Mouse (Mus musculus) adipocyte (in vitro differentiated cells): Measurements from ENCODE around the gene Neurl1a.

Experiments
- DNase-seq: peaks from one replicate; pipeline ENCODE4 v3.0.0-alpha.2; 2016; ENCODE audit warnings: low spot score

Gene Neurl1a

DNA sequence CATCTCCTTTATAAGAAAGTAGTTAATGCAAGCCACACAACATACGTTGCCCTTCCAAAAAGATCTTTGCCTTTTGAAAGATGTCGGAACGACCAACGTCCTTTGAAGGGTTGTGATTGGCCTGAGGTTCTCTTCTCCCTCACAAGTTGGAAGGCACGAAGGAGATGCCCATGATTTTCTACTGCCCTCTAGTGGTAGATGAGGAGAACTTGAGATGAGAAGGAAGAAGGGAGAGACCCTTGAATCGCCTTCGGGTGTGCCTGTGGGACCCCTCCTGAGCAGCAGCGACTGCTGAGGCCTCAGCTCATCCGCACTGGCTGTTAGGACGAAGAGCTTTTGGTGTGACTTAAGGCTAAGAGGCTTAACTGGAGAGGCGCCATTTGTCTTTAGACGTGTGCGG lies 10.4 kb upstream of the Neurl1a start:
- peak; percentile 66 for DNase-seq

DNA sequence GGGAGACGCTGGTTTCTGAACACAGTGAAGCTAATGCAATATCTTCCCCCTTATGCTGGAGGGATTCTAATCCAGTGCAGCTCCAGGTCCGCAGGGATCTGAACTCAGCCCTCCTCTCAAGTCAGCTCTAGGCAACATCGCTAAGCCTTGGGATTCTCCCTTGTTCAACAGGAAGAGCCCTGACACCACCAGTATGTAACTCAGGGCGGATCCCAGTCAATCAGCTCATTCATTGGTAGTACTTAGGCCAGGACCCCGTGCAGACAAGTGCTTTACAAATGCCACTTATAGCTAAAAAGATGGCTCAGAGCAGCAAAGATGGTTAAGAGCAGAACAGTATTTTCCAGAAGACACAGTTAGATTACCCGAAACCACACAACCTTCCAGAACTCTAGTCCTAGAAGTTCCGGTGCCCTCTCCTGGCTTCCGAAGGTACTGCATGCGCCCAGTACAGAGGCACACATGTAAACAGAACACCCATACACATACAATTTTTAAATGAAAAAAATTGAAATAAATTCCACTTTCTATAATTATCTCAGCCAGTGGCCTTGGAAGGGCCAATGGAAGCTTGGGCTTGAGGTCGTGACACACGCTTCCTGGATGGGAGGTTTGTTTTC lies 9.7 kb upstream of the Neurl1a start:
- DNase-seq = peak; percentile 89

DNA sequence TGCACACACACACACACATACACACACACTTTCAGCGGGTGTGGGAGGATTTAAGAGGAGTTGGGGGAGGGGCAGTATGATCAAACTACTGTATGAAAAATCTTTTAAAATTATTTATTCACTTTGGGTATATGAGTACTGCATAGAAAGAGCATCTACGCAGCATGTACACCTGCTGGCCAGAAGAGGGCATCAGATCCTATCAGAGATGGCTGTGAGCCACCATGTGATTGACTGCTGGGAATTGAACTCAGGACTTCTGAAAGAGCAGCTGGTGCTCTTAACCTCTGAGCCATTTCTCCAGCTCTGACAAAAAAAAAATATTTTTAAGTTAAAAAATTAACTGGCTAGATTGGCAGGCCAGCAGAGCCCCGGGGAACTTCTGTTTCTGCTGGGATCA lies 4.1 kb upstream of the Neurl1a start:
- peak; percentile 80 for DNase-seq

DNA sequence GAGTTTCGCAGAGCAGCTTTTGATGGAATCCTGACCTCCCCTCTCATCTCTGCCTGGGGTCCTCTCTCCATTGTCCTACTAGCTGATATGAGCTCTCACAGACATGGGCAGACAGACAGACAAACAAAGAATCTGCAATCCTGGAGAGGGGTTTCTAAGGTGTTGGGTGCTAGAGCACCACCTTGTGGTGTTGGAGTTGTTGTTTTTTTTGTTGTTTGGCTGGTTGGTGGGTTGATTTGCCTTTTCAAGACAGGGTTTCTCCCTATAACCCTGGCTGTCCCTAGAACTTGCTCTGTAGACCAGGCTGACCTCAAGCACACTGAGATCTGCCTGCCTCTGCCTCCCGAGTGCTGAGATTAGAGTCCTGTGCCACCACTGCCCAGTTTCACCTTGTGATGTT lies 3.1 kb upstream of the Neurl1a start:
- DNase-seq = no peak

DNA sequence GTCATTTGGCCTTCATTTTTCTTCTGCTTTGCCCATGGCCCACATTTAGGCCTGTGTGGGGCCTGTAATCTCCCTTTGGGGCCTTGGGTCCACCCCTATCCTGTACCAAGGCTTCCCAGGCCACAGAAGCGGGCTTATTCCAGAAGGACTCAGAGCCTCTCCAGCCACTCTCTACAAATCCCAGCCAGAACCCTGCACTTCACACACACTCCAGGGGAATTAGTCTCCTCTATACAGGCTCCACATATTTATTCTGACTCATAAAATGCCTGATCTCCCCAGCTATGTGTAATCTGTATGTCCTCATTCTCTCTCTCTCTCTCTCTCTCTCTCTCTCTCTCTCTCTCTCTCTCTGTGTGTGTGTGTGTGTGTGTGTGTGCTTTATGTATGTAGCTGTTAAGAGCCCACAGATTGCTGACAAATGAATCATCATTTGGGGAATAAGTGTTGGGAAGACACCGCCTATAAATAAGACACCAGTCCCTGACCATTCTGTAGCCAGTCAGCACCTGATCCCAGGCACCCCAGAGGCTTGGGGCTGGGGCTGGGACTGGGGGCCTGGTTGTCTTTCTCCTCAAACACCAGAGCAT lies 1.6 kb upstream of the Neurl1a start:
- peak; percentile 28 for DNase-seq

DNA sequence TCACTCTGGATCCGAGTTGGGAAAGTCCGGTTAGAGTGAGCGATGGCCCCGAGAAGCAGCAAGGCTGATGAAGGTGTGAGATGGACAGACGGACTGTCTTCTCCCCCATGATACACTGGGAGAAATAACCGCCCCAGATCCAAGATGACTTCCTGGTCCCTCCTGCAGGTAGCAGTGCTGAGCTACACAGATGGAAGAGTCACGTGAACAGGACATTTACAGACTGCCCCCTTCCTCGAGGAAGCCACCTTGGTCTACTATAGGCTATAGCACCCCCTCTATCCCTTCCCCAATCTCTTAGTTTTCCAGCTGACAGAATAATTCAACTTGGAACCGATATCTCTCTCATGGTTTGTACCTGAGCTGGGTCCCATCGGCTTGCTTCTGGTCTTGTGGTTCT lies 619 bp upstream of the Neurl1a start:
- no peak for DNase-seq

DNA sequence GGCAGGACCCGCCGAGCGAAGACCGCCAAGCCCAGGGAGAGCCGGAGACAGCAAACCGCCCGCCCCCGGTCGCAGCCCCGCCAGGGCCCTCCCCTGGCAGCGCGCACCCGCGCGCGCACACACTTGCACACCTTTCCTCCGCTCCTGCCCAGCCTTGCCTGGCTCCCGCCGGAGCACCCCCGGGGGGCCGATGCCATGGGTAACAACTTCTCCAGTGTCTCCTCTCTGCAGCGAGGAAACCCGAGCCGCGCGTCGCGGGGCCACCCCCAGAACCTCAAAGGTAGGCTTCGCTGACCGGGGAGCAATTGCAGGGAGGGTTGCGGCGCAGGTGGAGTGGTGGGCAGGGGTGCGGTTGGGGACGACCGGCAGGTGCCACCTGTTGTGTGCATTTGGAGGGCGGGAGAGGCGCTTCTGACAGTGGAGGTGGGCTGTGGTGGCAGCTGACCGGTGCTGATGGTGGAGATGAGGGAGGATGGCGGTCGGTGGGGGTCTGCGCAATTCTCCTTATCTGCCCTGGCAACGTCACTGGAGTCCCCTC lies 721 bp downstream of the Neurl1a start:
- DNase-seq = no peak

DNA sequence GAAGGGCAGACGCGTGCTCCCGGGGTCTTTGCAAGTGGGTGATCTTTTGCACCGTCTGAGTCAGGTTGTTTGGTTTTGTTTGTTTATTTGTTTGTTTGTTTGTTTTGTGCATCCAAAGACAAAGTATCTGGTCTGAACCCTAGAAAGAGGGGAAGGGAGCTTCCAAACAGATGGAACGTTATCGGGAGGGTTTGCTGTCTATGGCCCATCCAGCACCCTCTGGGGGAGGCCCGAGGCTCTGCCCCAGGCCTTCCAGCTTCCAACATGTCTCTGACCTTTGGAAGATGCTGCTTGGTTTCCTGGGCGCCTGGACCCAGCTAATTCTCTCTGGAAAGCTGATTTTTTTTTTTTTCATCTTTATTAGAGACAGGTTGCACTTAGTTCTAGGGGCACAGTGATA lies 1.4 kb downstream of the Neurl1a start:
- DNase-seq = no peak

DNA sequence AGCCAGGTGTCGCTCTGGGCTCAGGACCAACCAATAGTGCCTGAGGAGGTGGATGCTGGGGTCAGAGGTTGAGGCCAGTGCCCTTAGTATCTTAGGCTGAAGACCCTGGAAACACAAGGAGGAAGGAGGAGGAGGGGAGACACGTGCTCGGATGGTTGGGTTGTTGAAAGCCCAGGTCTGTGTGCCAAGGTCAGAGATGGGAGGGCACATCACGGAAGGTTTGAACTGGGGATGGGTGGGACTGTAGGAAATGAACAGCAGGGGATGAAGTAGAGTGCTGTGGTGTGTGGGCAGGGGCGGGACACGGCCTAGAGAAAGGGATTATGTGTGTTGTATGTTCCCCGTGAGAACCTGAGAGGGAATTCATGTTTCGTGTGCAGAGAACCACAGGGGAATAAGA lies 5.6 kb downstream of the Neurl1a start:
- no peak for DNase-seq

DNA sequence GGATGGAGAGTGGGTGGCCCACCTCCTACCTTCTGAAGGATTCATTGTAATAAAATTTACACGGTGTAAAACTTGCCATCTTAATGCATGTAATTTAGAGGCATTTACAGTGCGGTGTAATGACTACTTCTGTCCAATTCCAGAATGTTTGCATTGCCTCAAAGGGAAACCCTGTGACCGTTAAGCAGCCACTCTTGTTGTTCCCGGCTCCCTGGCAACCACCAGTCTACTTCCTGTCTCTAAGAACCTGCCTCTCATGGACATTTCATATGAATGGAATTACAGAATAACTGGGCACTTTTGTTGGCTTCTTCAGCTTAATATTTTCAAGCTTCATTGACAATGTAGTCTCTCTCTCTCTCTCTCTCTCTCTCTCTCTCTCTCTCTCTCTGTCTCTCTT lies 6.1 kb downstream of the Neurl1a start:
- DNase-seq = no peak

DNA sequence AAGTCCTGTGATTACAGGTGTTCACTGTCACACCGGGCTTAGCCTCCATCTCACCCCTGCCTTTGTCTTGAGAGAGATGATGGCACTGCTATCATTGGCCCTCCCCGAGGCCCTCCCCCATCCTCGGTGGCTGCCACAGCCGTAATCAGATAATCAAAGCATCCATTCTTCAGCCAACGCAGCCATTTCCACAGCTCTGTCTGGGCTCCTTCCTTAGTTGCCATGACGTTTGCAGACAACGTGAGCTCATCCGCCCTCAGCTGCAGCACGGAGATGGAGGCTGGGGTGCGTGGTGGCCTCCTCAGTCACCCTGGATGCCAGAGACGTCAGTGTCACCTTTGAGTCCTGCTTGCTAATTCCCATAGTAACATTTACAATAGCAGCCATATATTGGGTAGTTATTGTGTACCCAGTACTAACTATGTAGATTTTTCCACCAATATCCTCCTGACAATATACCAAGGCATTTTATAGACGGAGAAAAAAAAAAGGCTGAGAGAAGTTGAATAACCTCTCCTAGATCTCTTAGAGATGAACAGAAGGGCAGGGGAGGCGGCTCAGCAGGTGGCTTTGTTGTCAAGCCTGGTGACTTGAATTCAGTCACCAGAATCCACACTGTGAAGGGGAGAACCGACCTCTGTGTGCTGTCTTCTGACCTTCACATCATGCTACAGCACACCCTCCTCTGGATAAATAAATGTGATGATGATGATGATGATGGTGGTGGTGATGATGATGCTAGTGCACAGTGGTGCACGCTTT lies 8.1 kb downstream of the Neurl1a start:
- no peak for DNase-seq

DNA sequence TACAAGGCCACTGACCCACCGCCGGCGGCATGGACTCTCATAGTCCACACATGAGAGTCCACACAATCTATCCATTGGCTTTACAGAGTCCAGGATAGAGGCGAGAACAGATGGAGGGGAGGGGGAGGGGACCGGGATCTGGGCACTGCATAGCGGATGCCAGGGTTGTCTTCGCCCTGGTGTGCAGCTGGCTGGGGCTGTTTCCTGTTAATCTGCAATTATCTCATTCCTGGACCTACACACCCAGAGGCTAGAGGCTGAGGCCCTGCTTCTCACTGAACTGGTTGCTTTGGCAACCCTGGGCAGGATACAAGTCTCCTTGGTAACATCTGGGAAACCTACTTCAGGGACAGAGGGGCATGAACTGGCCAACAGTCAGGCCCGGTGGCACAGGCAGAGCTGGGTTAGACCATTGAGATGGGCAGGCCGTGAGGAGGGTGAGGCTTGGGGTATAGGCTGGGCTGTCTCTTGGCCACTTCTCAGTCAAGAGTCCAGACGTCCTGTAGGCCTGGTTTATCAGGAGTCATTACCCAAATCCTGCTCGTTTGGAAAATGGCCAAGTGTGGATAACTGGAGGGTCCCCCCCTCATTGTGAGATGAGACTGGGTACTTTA lies 10.0 kb downstream of the Neurl1a start:
- DNase-seq = no peak

DNA sequence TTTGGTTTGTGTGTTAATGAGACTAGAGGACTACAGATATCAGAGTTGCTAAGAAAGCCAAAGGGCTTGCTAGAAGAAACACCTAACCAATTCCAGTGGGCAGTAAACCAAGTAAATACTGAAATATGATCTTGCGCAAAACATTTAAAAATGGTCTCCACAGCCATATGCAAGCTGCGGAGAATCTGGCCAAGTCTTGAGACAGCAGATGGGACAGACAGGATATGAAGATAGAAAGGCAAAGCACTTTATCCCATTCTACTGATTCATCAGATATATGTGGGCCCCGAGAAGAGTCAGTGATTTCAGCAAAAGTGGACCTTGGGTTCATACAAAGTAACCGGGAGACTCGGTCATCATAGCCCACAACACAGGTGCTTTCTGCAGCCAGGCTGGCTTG lies 13.5 kb downstream of the Neurl1a start:
- no peak for DNase-seq

DNA sequence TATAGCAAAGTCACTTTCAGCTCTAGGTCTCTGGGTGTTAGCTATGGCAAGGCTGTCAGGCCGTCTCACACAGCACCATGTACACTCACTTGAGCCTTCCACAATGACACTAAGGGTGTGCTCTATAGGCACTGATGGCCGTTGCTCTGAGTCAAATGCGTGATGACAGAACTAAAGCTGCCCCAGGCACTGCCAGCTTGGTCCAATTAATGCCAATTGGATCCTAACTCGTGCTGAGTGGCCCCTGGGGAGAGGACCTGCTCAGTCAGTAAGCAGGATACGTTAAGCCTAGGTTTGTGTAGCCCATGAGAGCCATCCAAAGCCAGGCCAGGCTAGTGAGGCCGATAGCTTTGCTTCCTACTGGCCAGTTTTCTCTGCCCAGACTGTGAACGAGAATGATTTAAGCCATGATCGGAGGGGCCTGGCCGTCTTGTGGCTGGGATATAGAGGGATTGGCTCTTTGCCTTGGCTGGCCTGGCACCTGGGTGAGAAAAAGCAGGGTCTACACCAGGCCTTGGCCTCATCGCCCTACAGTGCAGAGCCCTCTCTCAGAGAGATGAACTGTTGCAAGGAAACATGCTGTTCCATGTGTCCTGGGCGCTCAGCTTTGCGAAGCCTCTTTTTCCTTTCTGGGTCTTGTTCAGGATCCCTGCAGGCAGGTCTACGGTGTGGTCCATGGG lies 20.2 kb downstream of the Neurl1a start:
- no peak for DNase-seq

DNA sequence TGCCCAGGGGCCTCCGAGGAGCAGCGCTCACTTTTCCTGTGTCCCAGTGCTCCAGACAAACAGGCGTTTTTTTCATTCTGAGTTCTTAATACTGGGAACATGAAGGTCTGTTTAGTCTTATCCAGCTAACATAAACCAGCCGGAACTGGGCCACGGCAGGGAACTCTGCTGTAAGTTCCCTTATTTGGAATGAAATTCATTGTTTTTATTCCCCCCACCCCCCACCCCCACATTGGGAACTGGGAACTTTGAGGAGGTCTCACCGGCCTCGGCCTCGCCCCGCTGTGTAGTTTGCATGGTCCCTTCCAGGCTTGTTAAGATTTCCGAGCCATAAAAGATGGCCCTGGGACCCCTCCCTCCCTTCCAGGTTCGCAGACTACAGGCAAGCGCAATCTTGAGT lies 23.4 kb downstream of the Neurl1a start:
- no peak for DNase-seq

DNA sequence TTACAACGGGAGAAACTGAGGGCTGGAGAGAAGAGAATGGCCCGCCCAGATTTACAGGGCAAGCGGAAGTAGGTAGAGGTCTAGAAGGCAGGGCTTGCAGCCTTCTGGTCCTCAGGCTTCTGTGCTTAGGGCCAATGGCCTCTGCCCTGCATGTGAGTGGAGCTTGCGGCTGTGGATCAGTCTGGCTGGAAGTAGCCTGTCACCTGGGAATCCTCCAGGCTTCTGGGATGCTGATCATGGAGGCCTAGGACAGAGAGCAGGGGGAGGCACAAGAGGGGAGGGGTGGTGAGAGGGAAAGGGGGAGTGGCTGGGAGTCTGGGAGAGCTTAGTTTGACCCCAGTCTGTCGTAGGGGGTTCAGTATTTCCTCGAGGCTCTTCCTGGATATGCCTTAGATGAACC lies 23.8 kb downstream of the Neurl1a start:
- no peak for DNase-seq

DNA sequence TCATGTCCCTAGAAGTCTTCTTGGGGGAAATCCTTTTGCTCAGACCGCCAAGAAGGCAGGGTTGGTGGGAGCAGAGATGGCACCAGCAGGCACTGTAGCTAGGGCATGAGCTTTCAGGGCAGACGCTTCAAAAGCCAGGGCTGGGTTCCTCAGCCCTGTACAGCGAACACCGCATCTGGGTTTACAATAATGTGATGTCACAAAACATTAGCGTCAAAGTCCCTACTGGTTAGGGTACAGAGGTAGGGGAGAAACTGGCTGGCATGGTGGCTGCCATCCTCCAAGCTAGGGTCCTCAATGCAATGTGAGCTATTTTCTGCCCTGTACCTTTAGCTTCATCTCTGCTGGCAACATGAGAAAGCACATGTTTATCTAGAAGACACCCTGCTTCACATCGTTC lies 24.4 kb downstream of the Neurl1a start:
- no peak for DNase-seq

DNA sequence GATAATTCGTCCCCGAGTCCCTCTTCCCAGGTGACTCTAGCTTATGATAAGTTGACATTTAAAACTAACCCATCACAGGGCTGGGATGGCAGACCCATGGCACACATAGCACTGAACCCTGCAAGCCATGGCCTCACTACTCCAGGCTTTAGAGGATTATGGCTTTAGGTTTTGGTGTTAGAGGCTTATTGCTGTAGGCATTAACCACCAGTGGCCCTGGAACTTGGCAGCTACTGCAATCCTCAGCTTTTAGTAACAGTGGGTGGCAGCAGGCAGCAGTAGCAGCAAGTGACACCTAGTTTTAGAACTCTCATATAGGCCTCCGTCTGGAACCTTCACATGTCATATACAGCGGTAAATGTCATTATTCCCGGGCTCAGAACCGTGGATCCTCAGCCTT lies 26.0 kb downstream of the Neurl1a start:
- DNase-seq = no peak

DNA sequence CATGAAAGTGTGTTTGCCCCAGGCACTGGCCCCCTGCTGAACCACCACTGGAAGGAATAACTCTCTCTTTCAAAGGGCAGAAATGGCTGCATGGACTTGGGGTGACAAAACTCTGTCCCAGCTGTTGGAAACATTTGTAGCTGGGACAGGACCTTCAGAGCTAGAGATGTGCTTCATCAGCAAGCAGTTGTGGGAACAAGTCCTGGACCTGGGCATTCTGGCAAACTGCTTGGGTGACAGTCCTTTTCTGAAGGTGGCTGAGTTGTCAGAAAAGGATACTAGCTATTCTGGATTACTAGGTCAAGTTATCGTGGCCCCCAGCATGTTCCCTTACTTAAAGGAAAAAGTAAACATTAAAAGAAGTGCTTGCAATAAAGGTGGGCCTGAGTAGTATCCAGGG lies 27.5 kb downstream of the Neurl1a start:
- DNase-seq = no peak

DNA sequence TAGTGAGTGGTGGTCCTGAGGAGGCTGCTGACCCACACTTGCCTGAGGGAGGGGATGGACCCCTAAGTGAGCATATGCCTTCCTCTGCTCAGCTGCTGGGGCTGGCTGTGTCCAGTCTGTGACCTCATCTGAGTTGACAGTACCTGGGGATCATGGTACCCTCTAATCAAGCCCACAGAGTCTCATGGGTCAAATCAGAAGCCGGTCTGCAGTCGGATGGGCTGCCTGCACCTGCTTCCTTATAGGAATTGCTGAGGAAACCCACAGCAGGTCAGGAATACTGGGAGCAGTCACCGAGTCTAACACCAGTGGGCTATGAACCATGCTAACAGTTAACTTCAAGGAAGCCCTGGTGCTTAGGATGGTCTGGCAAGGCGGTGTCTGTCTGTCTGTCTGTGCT lies 31.8 kb downstream of the Neurl1a start:
- DNase-seq = no peak

DNA sequence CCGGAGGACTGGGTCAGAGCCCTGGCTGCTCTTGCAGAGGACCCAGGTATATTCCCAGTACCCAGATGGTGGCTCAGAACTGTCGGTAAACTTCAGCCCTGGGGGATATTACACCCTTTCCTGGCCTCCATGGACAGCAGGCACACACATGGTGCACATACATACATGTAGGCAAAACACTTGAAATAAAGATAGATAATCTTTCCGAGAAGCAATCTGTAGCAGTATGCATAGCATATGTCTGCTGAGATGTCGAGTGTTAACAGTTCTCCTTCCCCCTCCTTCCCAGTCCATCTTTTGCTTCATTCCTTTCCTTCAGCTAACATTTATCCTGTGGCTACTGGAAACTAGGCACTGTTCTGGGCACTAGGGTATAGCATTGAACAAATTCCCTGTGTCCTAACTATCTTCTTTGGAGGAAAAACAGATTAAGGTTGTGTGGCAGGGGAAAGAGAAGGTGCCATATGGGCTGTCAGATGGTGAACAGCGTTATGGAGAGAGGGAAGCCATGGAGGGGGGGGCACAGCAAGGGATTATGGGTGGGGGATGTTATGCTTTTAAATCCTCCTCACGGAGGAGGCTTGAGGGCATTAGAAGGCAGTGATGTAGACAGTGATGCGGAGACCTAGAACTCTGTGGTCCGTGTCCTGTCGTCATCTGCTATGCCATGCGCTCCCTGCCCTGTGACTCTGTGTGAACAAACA lies 33.1 kb downstream of the Neurl1a start:
- no peak for DNase-seq

DNA sequence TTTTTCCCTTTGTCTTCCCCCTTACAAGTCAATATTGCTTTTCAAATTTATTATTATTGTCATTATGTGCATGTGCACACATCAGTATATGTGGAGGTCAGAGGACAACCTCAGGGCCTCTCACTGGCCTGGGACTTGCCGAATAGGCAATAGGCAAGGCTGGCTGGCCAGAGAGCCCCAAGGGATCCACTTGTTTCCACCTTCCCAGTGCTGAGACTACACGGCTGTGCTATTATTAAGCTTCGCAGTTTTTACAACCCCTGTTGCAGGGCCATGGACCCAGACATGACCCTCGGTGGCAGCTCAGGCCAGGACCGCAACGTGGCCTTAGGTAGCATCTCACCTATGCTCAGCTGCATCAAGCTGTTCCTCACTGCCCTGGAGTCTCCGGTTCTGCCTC lies 33.8 kb downstream of the Neurl1a start:
- DNase-seq = no peak
